Mouse (Mus musculus): Measurements from ENCODE around the gene E030025P04Rik. TPM values are rescaled to one million over a fixed set of nuclear protein-coding genes. Genes with fewer than 3 reads are reported as not detected.
A peak's percentile ranks its signal among the peaks of the same experiment; 100 is the strongest.

Gene E030025P04Rik
- polyA plus RNA-seq (2012; ENCODE audit: insufficient read depth, insufficient read length, low replicate concordance, missing spikeins), result not detected in 2 replicates

DNA sequence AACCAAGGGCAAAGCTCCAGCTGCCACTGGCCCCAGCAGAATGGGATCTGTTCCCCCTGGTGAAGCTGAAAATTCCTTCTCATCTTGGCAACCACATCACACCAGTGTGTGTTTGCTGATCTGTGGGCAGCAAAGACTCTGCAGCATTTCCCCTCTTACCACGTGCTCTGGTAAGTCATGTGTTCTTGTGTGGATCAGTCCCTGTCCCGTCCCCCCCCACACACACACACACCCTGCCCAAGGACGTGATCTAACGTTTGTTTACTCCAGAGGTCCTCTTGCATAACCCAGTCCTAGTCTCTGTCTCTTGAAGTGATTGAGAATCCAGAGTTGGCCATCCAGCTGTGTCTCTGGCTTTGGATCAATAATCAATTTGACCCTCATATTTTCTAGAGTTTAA is at the start of gene E030025P04Rik:
E030025P04Rik (minus strand) TSS at position 134 of the 400 bp plus-strand sequence.
- H3K4me3 ChIP-seq (ENCODE audit: insufficient read depth, low read depth, low read length), result no peak within 1 kb of the TSS
- 76% methylated on average over 4 of the region's 4 CpGs for WGBS
- no peaks in the 10 kb centered on the region for H3K4me1 ChIP-seq (ENCODE audit: control insufficient read depth, insufficient read depth, low read length)
- no peak for TF ChIP-seq POLR2A (IDR thresholded peaks at IDR 0.05; ENCODE audit: insufficient read depth, low read depth, low read length)
- TF ChIP-seq CTCF (IDR thresholded peaks at IDR 0.05; ENCODE audit: insufficient read depth, low read depth, low read length), result no peak
- H3K27ac ChIP-seq (ENCODE audit: insufficient read depth, low read depth, low read length), result no peak within 1 kb of the TSS

DNA sequence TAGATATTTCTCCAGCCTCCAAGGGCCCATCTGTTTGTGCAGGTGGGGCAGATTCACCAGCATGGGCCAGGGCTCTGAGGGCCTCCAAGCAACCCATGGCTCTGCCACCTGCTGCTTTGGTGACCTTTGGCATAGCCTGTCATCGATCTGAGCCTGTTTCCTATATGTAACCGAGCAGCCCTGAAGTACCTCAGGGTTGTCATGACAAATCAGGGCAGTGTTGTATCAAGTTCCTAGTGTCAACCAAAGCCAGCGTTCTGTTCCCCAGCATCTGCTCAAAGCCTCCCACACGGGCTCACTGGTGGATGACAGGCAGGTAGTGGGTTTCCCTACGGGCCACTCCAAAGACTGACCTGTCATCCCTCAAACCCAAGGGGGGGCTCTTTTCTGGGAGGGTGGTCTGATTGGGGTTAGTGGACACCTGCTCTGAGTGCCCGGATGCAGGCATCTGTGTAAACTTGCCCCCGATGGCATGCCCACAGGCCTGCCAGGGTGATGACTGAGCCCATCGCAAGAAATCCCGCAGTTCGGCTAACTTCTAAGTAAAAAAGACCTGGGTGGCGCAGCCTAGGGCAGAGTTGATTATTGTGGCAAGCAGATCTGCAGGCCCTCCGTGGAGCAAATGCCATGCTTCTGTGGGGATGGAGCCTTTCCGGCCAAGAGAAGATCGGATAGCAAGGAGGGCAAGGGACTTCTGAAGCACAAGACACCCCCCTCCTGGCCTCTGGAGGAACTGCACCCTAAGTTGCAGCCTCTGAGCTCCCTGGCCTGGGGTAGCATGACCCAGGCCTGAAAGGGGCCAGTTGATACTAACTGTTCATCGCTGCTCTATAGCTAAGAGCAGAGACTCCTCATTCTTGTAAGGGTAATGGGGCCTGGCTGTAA is 48.7 kb upstream of the E030025P04Rik start:
- WGBS, result 53% methylated on average over 15 of the region's 15 CpGs
- H3K4me3 ChIP-seq (ENCODE audit: insufficient read depth, low read depth, low read length), result no peak overlapping the region

DNA sequence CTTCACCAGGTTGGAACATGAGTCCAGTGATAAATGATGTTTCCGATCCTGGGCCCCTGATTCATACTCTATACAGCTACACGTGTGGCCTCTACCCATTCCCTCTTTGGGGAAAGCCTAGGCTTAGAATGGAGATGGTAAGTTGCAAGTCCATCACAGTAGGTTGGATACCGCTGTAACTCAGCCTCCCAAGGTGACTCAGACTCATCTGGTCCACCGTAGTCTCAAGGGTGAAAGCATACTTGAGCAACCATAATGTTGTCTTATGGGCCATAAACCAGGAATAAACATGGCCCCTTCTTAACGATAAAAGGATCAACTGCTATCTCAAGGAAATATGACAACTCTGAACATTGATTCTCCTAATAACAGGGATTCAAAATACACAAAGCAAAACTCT is 44.1 kb upstream of the E030025P04Rik start:
- TF ChIP-seq POLR2A (IDR thresholded peaks at IDR 0.05; ENCODE audit: insufficient read depth, low read depth, low read length), result no peak
- no peak for TF ChIP-seq CTCF (IDR thresholded peaks at IDR 0.05; ENCODE audit: insufficient read depth, low read depth, low read length)
- WGBS, result 93% methylated on average over 5 of the region's 5 CpGs
- Histone ChIP-seq H3K27ac (ENCODE audit: insufficient read depth, low read depth, low read length) (no peak overlapping the region), H3K4me1 (ENCODE audit: control insufficient read depth, insufficient read depth, low read length) (peaks cover 4% of the 10 kb centered on the region; the same call in 1 of the 2 replicates), H3K4me3 (ENCODE audit: insufficient read depth, low read depth, low read length) (no peak overlapping the region)

More for the DNA sequence above, 48.7 kb upstream of the E030025P04Rik start:
- H3K4me1 ChIP-seq (ENCODE audit: control insufficient read depth, insufficient read depth, low read length), result peaks cover 4% of the 10 kb centered on the region; the same call in 1 of the 2 replicates
- TF ChIP-seq CTCF (IDR thresholded peaks at IDR 0.05; ENCODE audit: insufficient read depth, low read depth, low read length) (peak; percentile 95), POLR2A (IDR thresholded peaks at IDR 0.05; ENCODE audit: insufficient read depth, low read depth, low read length) (no peak)
- H3K27ac ChIP-seq (ENCODE audit: insufficient read depth, low read depth, low read length), result no peak overlapping the region

DNA sequence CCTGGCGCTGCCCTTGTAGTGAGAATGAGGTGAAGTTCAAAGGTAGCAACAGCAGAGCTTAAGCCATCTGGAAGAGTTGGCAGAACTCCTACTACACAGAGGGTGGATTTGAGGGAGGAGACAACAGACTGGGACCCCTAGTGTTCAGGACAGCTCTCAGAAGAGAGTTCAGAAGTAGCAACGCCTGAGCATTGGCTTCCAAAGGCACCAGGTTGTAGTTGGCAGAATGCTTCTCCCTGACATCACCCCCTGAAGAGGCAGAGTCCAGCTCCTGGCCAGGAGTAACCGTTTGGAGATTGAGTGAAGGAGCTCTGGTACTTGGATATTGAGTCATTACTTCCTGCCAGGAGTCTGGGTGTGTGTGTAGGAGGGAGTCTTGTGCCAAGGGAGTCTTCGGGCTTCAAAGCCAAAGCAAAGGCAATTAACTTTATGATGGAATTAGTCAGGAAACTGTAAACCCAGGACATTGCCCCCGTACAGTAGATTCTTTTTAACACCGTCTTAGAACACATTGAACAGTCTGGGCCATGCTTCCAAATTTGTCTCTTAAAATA is 43.5 kb upstream of the E030025P04Rik start:
- WGBS, result 70% methylated on average over 6 of the region's 6 CpGs
- Histone ChIP-seq H3K4me1 (ENCODE audit: control insufficient read depth, insufficient read depth, low read length) (no peaks in the 10 kb centered on the region), H3K4me3 (ENCODE audit: insufficient read depth, low read depth, low read length) (no peak overlapping the region), H3K27ac (ENCODE audit: insufficient read depth, low read depth, low read length) (no peak overlapping the region)
- TF ChIP-seq POLR2A (IDR thresholded peaks at IDR 0.05; ENCODE audit: insufficient read depth, low read depth, low read length) (no peak), CTCF (IDR thresholded peaks at IDR 0.05; ENCODE audit: insufficient read depth, low read depth, low read length) (no peak)

DNA sequence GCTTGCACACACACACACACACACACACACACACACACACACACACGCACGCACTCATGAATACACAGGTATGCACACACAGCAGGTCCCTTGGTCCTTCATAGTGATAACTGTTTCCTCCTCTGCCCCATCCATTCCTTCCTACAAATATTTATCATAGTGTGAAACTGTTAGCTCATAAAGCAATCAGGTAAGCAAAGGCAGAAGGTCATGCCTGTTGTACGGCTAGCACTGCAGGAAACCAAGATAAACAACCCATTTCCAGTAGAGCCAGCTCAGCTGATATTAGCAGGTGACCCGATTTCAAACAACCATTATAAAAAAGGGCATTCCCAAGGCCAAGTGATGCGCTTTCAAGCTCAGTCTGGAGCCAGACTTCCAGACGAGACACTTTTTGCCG is 36.9 kb upstream of the E030025P04Rik start:
- TF ChIP-seq POLR2A (IDR thresholded peaks at IDR 0.05; ENCODE audit: insufficient read depth, low read depth, low read length) (no peak), CTCF (IDR thresholded peaks at IDR 0.05; ENCODE audit: insufficient read depth, low read depth, low read length) (no peak)
- no peak overlapping the region for H3K4me3 ChIP-seq (ENCODE audit: insufficient read depth, low read depth, low read length)
- no peak overlapping the region for H3K27ac ChIP-seq (ENCODE audit: insufficient read depth, low read depth, low read length)
- 92% methylated on average over 7 of the region's 7 CpGs for WGBS
- peaks cover 2% of the 10 kb centered on the region for H3K4me1 ChIP-seq (ENCODE audit: control insufficient read depth, insufficient read depth, low read length)

DNA sequence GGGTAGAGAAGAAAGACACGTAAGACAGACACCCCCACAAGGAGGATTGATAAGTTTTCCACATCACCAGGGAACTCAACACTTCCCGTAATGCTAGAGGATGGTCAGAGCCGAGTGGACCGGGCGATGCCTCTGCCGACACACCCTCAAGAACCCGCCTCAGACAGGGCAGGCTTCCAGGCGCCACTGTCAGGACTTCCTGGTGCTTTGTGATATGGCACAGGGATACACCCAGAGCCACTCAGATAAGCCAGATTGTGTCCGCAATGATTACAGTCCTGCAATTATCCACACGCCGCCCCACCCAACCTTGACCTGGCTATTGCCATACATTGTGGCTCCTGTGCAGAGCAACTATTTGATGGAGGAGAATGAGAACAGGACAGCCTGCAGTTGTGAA is 36.1 kb upstream of the E030025P04Rik start:
- TF ChIP-seq CTCF (IDR thresholded peaks at IDR 0.05; ENCODE audit: insufficient read depth, low read depth, low read length), result no peak
- no peak for TF ChIP-seq POLR2A (IDR thresholded peaks at IDR 0.05; ENCODE audit: insufficient read depth, low read depth, low read length)
- no peak overlapping the region for H3K27ac ChIP-seq (ENCODE audit: insufficient read depth, low read depth, low read length)
- H3K4me1 ChIP-seq (ENCODE audit: control insufficient read depth, insufficient read depth, low read length), result peaks cover 2% of the 10 kb centered on the region
- WGBS, result 93% methylated on average over 11 of the region's 11 CpGs
- H3K4me3 ChIP-seq (ENCODE audit: insufficient read depth, low read depth, low read length), result no peak overlapping the region

DNA sequence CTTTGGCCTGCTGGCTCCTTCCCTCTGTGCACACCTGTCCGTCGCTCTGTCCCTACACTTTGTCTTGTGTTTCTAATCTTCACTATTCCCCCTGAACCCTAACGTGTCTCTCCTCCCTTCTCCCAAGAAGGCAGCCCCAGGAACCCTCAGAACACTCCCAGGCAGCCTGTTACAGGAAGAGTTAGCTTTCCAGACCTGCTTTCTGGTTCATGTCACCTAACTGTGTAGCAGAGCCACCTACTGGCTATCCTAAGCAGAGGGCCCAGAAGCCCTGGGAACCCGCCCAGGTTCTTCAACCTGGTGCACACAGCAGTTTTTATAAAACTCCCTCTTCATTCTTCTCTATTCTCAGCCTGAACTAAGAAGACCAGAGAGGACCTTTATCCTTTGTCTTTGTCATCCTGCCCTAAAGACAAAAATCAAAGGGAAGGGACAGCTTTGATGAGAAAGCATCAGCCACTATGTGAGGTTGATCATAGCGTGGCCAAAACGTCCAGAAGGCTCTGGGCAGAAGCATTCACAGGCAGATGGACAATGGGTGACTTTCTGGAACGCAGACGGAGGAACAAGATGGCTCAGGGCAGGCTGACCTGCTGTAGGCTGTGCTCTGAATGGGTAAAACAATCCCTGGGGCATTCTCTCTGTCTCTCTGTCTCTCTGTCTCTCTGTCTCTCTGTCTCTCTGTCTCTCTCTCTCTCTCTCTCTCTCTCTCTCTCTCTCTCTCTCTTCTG is 34.8 kb upstream of the E030025P04Rik start:
- TF ChIP-seq CTCF (IDR thresholded peaks at IDR 0.05; ENCODE audit: insufficient read depth, low read depth, low read length) (no peak), POLR2A (IDR thresholded peaks at IDR 0.05; ENCODE audit: insufficient read depth, low read depth, low read length) (no peak)
- Histone ChIP-seq H3K4me1 (ENCODE audit: control insufficient read depth, insufficient read depth, low read length) (peaks cover 2% of the 10 kb centered on the region), H3K4me3 (ENCODE audit: insufficient read depth, low read depth, low read length) (no peak overlapping the region), H3K27ac (ENCODE audit: insufficient read depth, low read depth, low read length) (no peak overlapping the region)
- 58% methylated on average over 8 of the region's 8 CpGs for WGBS

DNA sequence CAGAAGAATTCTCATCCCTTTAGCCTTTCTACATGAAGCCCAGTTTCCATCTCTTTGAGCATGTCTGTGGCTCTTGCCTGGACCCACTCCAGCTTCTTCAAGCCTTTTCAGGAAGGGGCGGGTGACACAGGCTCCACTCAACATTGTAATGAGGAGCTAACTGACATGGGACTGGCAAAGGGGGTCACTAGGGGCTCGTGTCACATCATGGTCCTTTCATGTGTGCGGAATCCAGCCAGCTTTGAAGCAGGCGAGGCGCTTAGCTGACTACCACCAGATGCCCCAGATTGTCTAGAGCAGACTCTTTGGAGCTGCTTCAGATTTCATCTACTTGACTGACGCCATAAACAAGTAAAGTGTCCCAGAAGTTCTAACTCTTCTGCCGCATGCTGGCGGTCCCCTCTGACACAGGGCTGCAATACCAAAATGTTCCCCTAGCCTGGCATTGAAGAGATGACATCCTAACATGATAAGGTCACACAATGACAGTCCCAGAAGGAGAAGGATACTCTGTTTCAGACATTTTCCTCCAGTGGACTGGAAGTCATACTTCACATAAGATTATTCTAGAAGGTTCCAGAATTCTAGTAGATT is 31.3 kb upstream of the E030025P04Rik start:
- Histone ChIP-seq H3K4me1 (ENCODE audit: control insufficient read depth, insufficient read depth, low read length) (peaks cover 2% of the 10 kb centered on the region), H3K27ac (ENCODE audit: insufficient read depth, low read depth, low read length) (no peak overlapping the region), H3K4me3 (ENCODE audit: insufficient read depth, low read depth, low read length) (no peak overlapping the region)
- WGBS, result 89% methylated on average over 8 of the region's 8 CpGs
- TF ChIP-seq POLR2A (IDR thresholded peaks at IDR 0.05; ENCODE audit: insufficient read depth, low read depth, low read length) (no peak), CTCF (IDR thresholded peaks at IDR 0.05; ENCODE audit: insufficient read depth, low read depth, low read length) (no peak)

Measured in olfactory bulb, adult 2 months (tissue).